Mouse (Mus musculus) right cerebral cortex, postnatal 10 days (tissue): ENCODE data around the gene Vps52.
"Not testable (repeated sequence)": the region's sequence is repeated elsewhere in the genome, so short reads cannot be mapped to it uniquely, and the experiment has no call there.

ENCODE experiments used
- DNase-seq, 2 experiments: peaks; one replicate each; pipeline ENCODE4 v3.0.0; 2021; ENCODE audit warnings: low spot score in 2 of 2

The Vps52 gene

DNA sequence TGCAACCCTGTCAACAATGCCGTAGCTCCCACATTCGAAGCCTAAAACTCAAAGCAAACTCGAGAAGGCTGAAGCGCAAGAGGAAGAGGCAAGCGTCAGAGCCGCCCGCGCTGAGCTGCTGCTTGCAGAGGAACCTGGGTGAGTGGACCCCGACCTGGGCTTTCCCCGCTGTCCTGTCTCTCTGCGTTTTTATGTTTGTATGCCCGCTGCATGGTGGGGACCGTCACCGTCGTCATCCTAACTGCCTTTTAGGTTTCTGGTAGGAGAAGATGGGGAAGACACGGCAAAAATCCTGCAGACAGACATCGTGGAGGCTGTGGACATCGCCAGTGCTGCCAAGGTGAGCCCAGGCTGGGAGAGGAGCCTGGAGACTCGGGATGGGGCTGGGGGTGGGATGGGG lies 14.2 kb upstream of the Vps52 start:
- DNase-seq, result no peak

DNA sequence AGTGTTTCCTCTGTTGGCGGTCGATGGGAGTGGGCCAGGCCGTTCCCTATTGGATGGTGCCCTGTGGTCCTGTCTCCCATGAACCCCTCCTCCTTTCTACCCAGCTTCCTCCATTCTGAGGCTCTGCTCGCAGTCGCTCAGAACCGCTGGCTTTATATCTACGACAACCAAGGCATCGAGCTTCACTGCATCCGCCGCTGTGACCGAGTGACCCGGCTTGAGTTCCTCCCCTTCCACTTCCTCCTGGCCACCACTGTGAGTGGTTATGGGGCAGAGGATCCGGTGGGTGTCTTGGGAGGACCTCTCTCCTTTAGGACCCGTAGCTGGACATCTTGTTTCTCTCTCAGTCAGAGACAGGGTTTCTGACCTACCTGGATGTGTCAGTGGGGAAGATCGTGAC lies 12.2 kb upstream of the Vps52 start:
- no peak for DNase-seq

DNA sequence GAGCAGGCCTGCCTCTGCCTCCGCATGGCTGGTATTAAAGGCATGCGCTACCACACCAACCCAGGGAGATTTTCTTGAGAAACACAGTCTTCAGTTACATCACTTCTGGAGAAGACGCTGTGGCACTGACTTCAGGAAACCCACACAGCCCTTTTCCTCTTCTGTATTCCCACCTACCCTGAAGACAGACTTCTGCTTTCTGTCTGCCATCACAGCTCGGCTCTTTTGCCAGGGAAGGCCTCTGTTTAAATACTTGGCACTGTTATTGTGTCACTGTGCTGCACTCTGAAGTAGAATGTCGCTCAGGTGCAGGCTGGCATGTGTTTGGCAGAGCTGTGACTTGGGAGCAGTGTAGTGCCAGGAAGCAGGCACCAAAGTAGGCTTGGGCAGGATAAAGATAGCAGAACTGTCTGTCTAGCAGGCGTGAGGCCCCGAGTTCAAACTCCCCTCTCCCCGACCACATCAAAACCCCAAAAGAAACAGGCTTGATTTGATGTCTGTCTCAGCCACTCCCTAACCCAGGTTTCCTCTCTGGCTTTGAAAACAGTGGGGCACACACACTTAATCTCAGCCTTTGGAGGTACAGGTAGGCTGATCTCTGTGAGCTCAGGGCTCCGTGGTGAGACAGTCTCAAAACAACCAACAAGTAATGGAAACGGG lies 8.1 kb upstream of the Vps52 start:
- no peak for DNase-seq

DNA sequence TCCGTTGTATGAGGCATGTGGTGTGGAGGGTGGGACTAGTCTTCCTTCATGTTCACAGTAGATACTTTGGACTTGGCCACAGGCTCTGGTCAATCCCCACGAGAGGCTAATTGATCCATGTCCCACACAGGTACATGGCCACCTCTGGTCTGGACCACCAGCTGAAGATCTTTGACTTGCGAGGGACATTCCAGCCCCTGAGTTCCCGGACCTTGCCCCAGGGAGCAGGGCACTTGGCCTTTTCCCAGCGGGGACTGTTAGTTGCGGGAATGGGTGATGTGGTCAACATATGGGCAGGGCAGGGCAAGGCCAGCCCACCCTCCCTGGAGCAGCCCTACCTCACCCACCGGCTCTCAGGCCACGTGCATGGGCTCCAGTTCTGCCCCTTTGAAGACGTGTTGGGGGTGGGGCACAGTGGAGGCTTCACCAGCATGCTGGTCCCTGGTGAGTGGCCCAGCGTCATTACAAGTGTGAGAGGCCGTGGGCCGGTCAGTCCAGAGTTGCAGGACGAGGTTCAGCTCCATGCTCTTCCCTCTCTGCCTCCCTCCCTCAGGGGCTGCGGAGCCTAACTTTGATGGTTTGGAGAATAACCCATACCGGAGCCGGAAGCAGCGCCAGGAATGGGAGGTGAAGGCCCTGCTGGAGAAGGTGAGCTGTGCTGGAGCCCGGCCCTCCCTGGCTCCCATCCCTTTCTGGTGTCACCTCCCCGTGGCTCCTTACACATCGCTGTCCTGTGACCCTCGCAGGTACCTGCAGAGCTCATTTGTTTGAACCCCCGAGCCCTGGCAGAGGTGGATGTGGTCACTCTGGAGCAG lies 7.3 kb upstream of the Vps52 start:
- no peak for DNase-seq

DNA sequence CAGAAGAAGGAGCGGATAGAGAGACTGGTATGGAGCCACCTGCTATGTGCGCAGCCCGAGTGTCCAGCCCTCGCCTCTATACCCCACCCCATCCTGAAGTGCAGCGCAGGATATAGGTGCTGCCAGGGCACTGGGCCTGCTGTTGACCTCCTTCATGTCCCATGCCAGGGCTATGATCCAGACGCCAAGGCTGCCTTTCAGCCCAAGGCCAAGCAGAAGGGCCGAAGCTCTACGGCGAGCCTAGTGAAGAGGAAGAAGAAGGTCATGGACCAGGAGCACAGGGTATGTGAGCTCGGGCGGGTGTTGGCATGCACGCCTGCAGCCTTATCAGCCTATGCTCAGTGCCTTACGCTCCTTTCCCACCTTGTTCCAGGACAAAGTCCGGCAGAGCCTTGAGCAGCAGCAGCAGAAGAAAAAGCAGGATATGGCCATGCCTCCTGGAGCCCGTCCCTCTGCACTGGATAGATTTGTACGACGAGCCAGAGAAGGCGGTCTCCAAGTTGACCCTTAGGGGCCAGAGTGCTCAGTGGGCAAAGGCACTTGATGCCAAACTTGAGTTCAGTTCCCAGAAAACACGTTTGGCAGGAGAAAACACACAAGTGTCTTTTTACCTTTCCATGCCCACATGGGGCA lies 6.6 kb upstream of the Vps52 start:
- no peak for DNase-seq

DNA sequence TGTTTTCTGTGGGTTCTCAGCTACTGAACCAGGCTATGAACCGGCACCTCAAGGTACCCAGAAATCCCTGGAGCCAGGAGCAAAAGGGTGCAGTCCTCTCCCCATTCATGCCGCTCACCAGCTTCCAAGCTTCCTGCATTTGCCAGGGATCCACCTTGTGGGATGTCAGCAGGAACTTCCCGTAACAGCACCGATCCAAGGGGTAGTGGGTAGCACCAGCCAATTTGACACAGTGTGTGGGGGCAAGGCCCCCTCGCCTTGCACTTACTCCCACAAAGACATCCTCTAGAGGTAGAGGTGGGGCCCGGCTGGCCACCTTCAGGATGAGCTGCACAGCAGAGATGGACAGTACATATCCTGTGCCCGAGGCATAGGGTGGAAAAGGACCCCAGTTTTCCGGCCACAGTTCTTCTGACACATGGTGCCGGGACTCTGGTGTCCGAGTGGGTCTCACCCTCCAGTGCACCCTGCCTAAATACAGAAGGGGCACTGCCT lies 5.4 kb upstream of the Vps52 start:
- no peak for DNase-seq

DNA sequence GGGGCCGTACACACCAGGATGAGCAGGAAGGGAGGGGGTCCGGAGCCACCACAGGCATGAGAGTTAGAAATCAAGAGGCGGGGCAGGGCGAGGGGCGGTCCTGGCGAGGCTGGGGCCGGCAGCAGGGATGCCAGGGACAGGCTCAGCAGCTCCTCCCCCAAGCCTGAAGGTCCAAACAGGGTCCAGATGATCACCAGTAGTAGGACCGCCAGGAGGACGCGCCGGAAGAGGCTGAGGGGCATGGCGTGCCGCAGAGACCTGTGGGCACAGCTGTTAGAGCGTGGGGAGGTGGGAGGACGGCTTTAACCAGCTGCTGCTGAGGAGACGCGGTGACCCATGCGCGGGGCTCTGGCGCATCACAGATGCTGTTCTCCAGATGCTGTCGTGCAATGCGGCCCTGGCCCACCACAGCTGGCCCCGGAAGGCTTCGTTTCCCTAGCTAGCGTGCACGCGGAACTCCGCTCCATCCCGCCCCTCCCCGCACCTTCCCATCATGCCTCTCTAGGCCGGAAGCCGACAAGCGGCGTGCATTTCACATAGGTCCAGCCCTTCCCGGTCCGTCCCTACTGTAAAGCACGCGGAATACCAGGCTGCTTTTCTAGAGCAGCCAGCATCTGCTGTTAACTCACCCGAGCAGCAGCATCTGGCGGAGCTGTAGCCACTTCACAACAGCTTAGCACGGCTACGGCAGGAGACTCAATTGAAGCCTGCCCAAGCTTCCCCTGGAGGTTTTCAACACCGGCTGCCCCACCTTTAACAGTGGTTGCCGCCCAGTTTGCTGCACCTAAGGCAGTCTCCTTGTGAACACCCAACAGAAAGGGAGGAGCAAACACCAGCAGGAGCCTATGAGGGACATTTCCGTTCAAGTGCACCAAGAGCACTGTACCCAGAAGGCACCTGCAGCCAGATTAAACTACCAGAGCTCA lies 4.3 kb upstream of the Vps52 start, which contains the start of gene B3galt4:
TSS of gene B3galt4 (minus strand) at position 468 of the 926 bp plus-strand sequence.
- DNase-seq, result peak; percentile 89

DNA sequence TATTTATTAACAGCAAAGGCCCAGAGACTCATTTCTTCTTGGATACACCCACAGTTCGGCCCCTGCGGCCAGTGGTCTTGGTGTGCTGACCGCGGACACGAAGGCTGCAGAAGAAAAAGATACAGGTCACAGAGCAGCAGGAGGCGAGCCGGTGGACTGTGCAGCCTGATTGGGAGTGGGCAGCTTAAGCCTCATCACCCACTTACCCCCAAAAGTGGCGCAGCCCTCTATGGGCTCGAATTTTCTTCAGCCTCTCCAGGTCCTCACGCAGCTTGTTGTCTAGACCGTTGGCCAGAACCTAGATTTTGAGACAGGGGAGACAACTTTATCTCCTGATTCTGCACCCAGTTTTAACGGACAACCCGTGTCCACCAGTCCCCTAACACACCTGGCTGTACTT lies 3.6 kb upstream of the Vps52 start:
- DNase-seq, result not testable (repeated sequence)

DNA sequence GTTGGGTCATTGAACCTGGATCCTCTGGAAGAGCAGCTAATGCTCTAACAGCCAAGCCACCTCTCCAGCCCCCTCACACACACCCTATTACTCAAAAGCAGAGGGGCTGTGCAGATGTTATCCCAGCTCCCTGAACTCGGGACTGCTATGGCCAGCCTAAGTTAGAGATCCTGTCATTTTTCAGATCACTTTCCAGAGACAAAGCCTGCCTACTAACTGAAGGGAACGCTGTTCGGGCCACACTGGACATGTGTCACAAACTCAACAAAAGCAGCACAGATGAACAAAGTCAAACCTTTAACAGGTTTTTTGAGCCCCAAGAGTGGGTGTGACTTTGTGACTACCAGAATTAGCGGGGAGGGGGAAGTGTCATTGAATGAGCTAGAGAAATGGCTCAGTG lies 2.7 kb upstream of the Vps52 start:
- peak in 1 of 2 experiments; percentile 20 for DNase-seq

DNA sequence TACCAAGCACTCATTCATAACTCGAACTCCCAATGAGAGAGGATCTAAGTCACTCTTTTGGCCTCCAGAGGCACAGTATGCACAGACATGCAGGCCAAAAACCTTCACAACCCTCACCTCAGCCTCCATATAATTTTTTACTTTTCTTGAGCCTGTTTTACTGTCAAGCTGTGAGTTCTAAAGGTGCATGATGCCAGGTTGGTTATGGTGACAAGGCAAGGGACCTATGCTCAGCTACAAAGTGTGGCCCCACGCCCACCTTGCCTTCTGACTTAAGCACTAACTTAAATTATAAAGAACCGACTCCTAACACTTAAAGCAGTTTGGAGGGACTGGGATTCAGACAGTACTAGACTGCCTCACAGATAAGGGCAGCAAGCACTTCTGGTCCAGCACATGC lies 2.3 kb upstream of the Vps52 start:
- peak in 1 of 2 experiments; percentile 21 for DNase-seq

DNA sequence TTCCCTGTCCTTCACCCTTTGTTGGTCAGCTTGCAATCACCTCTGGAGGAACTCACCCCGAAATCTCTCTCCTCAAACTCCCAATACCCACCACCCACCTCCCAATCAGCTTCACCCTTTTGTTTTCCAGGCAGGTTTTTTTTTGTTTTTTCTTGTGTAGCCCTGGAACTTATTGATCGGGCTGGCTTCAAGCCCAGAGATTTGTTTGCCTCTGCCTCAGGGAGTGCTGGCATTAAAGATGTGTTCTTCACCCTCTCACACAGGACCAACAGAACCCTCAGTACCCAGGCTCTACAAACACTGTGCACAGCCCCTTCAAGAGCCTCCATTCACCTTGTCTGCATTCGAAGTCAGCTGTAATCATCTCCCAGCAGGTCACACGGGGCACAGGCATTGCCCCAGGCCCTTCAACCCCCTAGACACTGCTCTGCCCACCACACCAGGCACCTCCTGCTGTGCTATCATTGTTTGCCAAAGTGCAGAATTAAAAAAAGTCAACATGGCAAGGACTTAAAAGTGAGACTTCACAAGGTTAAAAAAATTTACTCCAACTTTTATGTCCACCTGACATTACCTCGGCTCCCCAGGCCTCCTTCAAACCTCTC lies 1.5 kb upstream of the Vps52 start:
- no peak for DNase-seq

DNA sequence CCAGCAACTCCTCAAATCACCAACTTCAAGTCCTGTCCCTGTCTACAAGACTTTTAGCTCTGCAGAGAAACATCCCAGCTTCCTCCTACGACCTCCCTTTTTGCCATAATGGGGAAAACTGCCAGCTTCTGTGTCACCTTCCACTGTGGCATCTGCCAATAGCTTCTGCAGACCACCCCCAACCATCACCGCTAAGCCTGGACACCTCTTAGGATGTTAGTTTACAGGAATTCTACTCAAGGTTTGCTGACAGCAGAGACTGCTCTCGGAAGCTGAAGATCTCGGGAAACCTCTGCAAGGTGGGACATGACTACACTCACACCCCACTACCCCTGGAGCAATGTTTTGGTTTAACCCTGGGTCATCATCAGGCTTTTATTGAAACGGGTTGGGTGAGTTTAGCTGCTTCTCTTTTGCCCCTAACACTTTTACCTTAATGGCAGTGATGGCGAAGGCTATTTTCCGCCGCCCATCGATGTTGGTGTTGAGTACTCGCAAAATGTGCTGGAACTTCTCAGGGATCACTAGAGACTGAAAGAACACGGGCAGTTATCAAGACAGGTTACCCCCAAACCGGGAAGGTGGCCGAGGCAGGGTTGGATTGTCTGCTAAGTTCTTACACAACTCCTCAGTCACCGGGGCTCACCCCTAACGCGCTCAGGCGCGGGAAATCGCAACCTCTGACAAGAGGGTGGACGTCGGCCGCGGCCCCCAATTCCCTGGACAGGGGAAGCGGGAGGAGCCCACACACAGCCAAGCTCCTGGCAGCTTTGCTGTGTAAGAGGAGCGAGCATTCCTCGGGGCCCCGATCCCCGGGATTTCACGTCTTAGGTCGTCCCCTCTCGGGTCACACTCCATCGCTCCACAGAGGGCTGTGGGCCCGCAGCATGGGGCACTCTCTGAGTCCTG lies 712 bp upstream of the Vps52 start:
- DNase-seq, result peak in 1 of 2 experiments; percentile 52

DNA sequence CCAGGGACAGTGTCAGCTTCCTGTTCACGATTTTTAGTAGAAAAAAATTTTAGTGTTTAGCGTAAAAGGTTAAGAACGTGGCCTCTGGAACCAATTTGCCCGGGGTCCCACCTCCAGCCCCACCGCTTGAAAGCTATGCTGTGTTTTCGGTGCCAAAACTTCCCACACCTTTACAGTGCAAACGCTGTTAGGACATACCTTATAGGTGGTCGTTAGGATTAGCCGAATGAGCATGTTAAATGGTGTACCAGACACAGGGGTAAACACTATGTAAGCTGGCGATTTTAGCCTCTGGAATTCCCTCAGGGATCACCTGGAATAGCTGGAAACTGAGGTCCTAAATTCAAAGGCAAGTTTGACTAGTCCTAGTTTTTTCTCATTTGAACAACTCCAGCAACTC lies 724 bp downstream of the Vps52 start:
- no peak for DNase-seq

DNA sequence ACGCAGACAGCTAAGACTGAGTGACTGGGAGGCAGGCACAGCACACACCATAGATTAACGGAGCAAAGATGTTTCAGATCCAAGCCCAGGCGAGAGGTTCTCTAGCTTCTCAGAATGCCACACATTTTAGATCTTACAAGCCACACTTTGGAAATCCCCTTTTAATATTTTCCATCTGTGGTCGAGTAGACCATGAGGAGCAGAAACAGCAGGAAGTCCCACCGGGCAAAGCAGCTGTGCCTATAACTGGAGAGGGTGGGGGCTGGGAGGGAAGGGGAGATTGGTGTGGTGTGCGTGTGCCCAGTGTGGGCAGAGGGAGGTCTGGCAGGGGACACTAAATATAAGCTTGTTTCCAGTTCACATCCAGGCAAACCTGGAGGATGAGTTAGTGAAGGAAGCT lies 1.9 kb downstream of the Vps52 start:
- DNase-seq, result no peak

DNA sequence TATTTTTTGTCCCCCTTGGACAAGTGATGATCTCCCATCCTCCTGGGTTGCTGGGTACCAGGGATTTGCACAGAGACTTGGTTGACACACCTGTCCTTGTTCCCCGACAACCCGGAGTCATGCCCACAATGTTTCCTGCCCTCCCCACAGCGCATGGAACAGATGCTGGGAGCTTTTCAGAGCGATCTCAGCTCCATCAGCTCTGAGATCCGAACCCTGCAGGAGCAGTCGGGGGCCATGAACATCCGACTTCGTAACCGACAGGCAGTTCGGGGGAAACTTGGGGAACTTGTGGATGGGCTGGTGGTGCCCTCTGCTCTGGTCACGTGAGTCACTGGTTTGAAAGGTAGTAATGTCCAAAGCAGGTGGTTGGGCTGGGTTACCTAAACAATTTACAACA lies 2.8 kb downstream of the Vps52 start:
- DNase-seq, result peak in 1 of 2 experiments; percentile 25

DNA sequence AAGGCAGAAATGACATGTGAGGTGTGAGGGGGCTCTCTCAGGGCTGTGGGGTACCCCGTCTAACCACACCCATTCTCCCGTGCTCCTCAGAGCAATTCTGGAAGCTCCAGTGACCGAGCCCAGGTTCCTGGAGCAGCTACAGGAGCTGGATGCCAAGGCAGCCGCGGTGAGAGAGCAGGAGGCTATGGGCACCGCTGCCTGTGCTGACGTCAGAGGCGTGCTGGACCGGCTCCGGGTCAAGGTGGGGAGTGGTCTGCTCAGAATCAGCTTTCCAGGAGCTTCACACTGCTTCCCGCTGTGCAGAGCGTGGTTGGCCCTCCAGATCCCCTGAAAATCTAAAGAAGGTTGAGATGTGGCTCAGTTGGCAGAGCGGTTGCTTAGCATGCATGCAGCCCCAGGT lies 3.5 kb downstream of the Vps52 start:
- peak in 1 of 2 experiments; percentile 35 for DNase-seq

DNA sequence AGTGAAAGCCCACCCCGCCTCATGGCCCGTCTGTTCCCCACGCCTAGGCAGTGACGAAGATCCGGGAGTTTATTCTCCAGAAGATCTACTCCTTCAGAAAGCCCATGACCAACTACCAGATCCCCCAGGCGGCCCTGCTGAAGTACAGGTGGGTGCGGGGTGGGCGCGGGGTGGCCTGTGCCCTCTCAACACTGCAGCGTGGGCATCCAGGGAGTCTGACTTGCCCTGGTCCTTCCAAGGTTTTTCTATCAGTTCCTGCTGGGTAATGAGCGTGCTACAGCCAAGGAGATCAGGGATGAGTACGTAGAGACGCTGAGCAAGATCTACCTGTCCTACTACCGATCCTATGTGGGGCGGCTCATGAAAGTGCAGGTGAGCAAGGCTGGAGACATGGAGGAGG lies 4.3 kb downstream of the Vps52 start:
- DNase-seq, result peak in 1 of 2 experiments; percentile 21

DNA sequence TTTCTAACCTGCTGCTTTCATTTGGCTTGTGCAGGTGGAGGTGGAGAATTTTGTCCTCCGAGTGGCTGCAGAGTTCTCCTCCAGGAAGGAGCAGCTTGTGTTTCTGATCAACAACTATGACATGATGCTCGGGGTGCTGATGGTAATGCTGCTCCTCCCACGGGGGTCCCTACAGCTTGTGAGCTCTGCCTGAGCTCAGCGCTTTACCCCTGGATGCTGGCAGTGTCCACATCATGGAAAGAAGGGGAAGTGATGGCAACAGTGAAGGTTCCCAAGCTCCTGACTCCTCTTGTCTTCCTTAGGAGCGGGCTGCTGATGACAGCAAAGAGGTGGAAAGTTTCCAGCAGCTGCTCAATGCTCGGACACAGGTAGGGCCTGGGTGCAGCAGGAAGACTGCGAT lies 7.3 kb downstream of the Vps52 start:
- no peak for DNase-seq

DNA sequence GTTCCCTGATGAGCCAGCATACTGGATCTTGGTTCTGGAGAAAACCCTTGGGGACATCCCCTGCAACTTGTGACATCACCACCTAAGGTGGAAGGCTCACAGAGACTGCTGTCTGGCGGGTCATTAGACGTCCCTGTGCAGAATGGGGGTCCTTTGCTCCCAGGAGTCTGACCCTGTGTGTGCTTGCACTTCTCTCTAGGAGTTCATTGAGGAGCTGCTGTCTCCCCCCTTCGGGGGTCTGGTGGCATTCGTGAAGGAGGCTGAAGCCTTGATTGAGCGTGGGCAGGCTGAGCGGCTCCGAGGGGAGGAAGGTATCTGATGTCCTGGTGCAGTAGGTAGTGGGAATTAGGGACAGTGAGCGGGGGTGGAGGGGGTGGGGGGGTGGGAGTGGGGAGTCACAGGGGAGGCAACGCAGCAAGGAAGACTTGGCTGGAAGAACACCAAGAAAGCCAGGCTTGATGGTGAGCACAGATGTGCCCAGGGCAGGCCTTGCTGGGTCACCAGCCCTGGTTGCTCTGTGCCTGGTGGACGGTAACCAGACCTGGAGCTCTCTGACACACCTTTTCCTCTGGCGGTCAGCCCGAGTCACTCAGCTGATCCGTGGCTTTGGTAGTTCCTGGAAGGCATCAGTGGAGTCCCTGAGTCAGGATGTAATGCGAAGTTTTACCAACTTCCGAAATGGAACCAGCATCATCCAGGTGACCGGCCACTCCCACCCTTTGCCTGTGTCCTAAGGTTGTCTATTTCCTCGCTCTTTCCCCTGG lies 9.7 kb downstream of the Vps52 start:
- DNase-seq, result peak in 1 of 2 experiments; percentile 40
